Mouse (Mus musculus): ENCODE results near the gene Rarres2.

DNA sequence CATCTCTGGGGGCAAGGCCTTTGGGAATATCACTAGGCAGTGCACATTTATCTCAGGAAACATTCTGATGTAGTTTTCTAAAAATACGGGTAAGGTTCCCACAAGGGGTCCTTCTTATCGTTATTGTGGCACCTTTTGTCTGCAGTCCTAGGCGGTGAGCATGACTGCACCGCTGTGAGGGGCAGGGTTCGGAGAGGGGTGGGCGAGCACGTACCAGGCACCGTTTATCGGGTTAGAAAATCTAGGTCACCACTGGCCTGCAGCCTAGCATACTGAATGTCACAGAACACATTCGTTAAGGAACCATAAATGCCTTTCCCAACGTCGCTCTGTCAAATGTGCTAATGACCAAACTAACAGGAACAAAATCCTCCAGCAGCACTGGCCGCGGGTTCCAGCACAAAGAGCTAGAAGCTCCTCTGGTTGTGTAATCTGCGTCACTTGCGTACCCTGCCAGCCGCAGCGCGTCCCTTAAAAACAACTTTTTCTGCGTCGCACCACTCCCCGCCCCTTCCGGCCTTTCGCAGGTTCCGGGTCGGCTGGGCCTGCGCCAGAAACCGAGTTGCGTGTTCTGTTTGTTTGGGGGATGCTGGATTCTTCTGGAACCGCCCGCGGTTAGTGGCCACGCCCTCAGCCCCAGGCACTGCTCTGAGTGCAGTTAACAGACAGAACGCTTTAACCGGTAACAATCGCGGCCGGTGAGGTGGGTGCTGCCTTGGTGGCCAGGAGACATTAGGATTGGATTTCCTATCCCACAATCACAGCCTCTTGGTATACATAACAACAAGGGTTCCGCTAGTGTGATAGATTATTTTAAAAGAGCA is 18.1 kb downstream of the Rarres2 start, which contains the start of gene Lrrc61:
- TF ChIP-seq POLR2A (IDR thresholded peaks at IDR 0.05; ENCODE audit: control insufficient read depth, extremely low read depth, insufficient read depth, low read length, poor library complexity): peak; percentile 80
- TF ChIP-seq CTCF (IDR thresholded peaks at IDR 0.05; ENCODE audit: borderline replicate concordance, control insufficient read depth, extremely low read depth, insufficient read depth, low read length, poor library complexity): 0 out of 2 replicates have a peak, but pooled peaks have one; percentile 36
